Mouse (Mus musculus): Measurements from ENCODE around the gene Rhebl1. TPM values are rescaled to one million over a fixed set of nuclear protein-coding genes. Genes with fewer than 3 reads are reported as not detected.

Rhebl1 gene
- polyA plus RNA-seq, 1 experiment from 2014 or later = 9.5 TPM

DNA sequence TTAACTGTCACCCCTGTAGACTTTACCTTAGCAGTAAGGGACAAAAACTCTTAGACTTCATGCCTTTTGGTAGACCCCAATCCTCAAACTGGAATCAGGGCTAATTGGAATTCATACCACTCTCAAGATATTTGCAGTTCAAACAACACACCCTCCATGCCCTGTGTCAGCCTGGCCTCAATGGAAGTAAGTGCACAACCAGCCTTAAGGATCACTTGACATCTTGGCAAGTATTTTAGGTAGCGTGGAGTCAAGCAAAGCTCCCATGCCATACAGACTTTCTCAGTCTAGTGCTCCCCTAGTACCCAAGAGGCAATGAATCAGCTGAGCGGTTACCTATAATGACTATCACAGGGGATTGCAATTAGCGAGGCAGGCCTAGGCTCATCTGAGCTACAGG, 36.7 kb upstream of the Rhebl1 start:
- Histone ChIP-seq H3K27me3 (replicated peaks; ENCODE audit: control insufficient read depth, insufficient read depth, low read length) (no peaks in the 10 kb centered on the region), H3K9ac (ENCODE audit: low read length) (no peak overlapping the region), H3K36me3 (ENCODE audit: control insufficient read depth, insufficient read depth, low read length) (peaks cover 14% of the 10 kb centered on the region), H3K4me3 (ENCODE audit: low read depth, low read length) (no peak overlapping the region), H3K4me2 (ENCODE audit: low read length) (no peak overlapping the region), H3K9me3 (ENCODE audit: control insufficient read depth, low read length) (no peaks in the 10 kb centered on the region), H3K27ac (ENCODE audit: low read depth) (no peak overlapping the region), H3K4me1 (replicated peaks; ENCODE audit: control insufficient read depth, insufficient read depth, low read length) (peaks cover 14% of the 10 kb centered on the region)
- no peak for DNase-seq (ENCODE audit: low spot score)
- WGBS = 78% methylated on average over 3 of the region's 3 CpGs
- no peak for ATAC-seq (replicated peaks; ENCODE audit: low FRiP score, low TSS enrichment, low read depth)

DNA sequence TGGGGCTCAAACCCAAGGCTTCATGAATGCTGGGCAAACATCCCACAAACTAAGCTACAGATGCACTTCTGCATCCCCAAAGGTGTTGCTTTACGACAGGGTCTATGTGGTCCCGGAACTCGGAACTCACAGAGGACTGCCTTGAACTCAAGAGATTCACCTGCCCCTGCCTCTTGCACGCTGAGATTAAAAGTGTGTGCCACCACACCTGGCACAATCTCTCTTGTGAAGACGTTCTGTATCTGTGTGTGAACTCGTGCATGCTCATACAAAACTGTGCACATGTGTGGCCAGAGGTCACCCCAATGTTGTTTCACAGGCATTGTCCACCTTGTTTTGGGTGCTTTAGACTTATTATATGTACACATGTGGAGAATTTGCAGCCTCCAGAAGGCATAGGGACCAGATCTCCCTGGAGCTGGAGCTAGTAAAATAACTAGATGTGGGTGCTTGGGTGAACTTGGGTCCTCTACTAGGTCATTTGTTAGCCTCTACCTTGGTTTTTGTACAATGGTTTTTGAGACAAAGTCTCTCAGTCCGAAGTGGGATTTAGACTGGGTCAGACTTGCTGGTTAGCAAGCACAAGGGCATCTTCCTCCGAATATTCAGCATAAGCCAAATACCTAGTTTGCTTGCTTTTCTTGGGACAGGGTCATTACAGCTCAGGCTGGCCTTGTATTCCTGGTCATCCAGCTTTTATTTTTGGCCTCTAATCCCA, 35.8 kb upstream of the Rhebl1 start:
- Histone ChIP-seq H3K9me3 (ENCODE audit: control insufficient read depth, low read length) (no peaks in the 10 kb centered on the region), H3K27me3 (replicated peaks; ENCODE audit: control insufficient read depth, insufficient read depth, low read length) (no peaks in the 10 kb centered on the region), H3K36me3 (ENCODE audit: control insufficient read depth, insufficient read depth, low read length) (peaks cover 14% of the 10 kb centered on the region), H3K4me1 (replicated peaks; ENCODE audit: control insufficient read depth, insufficient read depth, low read length) (peaks cover 6% of the 10 kb centered on the region), H3K4me3 (ENCODE audit: low read depth, low read length) (no peak overlapping the region), H3K9ac (ENCODE audit: low read length) (no peak overlapping the region), H3K27ac (ENCODE audit: low read depth) (no peak overlapping the region), H3K4me2 (ENCODE audit: low read length) (no peak overlapping the region)
- DNase-seq (ENCODE audit: low spot score) = no peak
- 49% methylated on average over 8 of the region's 8 CpGs for WGBS
- ATAC-seq (replicated peaks; ENCODE audit: low FRiP score, low TSS enrichment, low read depth) = no peak

DNA sequence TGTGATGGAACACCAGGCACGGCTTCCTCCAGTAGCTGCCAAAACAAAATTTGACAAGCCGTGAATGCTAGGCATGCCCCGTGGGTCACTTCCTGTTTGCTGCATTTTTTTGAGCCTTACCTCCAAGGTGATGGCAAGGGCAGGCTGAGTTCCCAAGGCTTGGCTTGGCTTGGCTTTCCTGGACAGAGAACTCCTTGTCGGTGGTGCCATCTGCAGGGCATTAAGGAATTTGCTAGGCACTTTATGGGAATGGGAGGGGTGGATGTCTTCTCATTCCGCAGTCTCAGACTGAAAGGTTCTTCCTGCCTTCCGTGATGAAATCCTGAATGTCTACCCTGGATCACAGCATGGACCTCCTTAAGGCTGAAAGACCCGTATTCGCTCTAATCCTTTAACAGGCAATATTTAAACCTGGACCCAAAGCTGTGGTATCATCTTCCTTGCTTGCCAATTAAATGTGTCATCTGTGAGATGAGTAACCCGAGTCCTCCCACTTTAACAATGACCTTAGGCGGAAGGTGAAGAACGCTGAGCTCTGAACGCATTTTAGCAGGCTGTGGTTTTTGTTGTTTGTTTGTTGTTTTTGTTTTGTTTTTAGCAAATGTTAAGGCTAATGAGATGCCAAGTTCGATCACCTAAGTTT, 34.4 kb upstream of the Rhebl1 start:
- Histone ChIP-seq H3K4me2 (ENCODE audit: low read length) (no peak overlapping the region), H3K27me3 (replicated peaks; ENCODE audit: control insufficient read depth, insufficient read depth, low read length) (no peaks in the 10 kb centered on the region), H3K36me3 (ENCODE audit: control insufficient read depth, insufficient read depth, low read length) (peaks cover 14% of the 10 kb centered on the region), H3K9me3 (ENCODE audit: control insufficient read depth, low read length) (no peaks in the 10 kb centered on the region), H3K27ac (ENCODE audit: low read depth) (no peak overlapping the region), H3K9ac (ENCODE audit: low read length) (no peak overlapping the region), H3K4me3 (ENCODE audit: low read depth, low read length) (no peak overlapping the region), H3K4me1 (replicated peaks; ENCODE audit: control insufficient read depth, insufficient read depth, low read length) (0 out of 2 replicates have a peak, but pooled peaks cover 4% of the 10 kb centered on the region)
- 13% methylated on average over 13 of the region's 13 CpGs for WGBS
- DNase-seq (ENCODE audit: low spot score) (peak; percentile 76), ATAC-seq (replicated peaks; ENCODE audit: low FRiP score, low TSS enrichment, low read depth) (peak; percentile 54)

DNA sequence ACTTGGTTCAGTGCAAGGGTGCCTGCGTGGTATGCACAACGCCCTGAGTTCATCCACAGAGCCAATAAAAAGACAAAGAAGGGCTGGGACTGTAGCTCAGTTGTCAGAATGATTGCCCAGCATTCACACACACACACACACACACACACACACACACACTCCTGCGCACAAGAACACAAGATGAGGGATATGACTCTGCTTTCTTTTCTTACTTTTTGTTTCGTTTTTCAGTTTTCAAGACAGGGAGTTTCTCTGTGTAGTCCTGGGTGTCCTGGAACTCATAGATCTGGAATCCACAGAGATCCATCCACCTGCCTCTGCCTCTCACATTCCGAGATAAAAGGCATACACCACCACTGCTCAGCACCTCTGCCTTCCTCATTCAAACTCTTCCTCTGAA, 33.2 kb upstream of the Rhebl1 start:
- Histone ChIP-seq H3K9ac (ENCODE audit: low read length) (no peak overlapping the region), H3K4me1 (replicated peaks; ENCODE audit: control insufficient read depth, insufficient read depth, low read length) (no peaks in the 10 kb centered on the region), H3K36me3 (ENCODE audit: control insufficient read depth, insufficient read depth, low read length) (peaks cover 10% of the 10 kb centered on the region), H3K27ac (ENCODE audit: low read depth) (no peak overlapping the region), H3K9me3 (ENCODE audit: control insufficient read depth, low read length) (no peaks in the 10 kb centered on the region), H3K4me2 (ENCODE audit: low read length) (no peak overlapping the region), H3K27me3 (replicated peaks; ENCODE audit: control insufficient read depth, insufficient read depth, low read length) (no peaks in the 10 kb centered on the region), H3K4me3 (ENCODE audit: low read depth, low read length) (no peak overlapping the region)
- DNase-seq (ENCODE audit: low spot score) (no peak), ATAC-seq (replicated peaks; ENCODE audit: low FRiP score, low TSS enrichment, low read depth) (no peak)
- WGBS = 82% methylated on average over 5 of the region's 5 CpGs

DNA sequence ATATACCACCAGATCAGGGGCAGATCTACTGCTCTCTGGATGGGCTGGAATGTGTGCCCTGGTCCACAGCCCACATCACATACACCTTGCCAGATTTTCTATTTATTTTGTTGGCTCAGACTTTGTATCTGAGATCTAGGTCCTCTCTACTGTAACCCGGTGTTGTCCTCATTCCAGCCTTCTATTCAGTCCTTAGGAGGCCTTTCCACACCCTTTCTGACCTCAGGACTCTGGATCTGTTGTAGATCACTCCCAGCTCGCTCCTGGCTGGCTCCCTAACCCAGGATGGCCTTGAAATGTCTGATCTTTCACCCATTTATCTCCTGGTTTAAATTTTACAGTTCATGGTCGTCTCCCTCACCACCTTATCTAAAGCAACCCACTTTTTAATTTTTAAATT, 30.3 kb upstream of the Rhebl1 start:
- Histone ChIP-seq H3K9me3 (ENCODE audit: control insufficient read depth, low read length) (no peaks in the 10 kb centered on the region), H3K4me3 (ENCODE audit: low read depth, low read length) (no peak overlapping the region), H3K9ac (ENCODE audit: low read length) (no peak overlapping the region), H3K36me3 (ENCODE audit: control insufficient read depth, insufficient read depth, low read length) (no peaks in the 10 kb centered on the region), H3K27ac (ENCODE audit: low read depth) (no peak overlapping the region), H3K4me2 (ENCODE audit: low read length) (no peak overlapping the region), H3K4me1 (replicated peaks; ENCODE audit: control insufficient read depth, insufficient read depth, low read length) (no peaks in the 10 kb centered on the region), H3K27me3 (replicated peaks; ENCODE audit: control insufficient read depth, insufficient read depth, low read length) (no peaks in the 10 kb centered on the region)
- no peak for ATAC-seq (replicated peaks; ENCODE audit: low FRiP score, low TSS enrichment, low read depth)
- WGBS = 63% methylated on average over 3 of the region's 3 CpGs
- no peak for DNase-seq (ENCODE audit: low spot score)

DNA sequence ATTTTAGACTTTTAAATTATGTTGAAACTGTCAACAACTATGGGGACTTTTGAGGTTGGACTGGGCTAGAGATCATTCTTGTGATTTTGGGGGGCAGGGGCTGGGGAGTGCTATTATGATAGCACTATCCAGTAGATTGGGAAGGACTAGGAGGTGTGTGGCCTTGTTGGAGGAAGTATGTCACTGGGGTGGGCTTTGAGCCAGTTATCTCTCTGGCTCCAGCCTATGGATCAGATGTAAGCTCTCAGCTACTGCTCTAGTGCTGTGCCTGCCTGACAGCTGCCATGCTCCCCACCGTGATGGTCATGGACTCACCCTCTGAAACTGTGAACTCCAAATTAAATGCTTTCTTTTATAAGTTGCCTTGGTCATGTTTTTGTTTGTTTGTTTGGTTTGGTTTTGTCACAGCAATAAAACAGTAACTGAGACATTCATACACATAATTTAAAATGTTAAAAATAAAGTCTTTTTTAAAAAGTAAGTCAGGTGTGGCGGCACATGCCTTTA, 28.7 kb upstream of the Rhebl1 start:
- Histone ChIP-seq H3K9ac (ENCODE audit: low read length) (no peak overlapping the region), H3K4me1 (replicated peaks; ENCODE audit: control insufficient read depth, insufficient read depth, low read length) (0 out of 2 replicates have a peak, but pooled peaks cover 5% of the 10 kb centered on the region), H3K36me3 (ENCODE audit: control insufficient read depth, insufficient read depth, low read length) (no peaks in the 10 kb centered on the region), H3K27ac (ENCODE audit: low read depth) (no peak overlapping the region), H3K4me2 (ENCODE audit: low read length) (no peak overlapping the region), H3K4me3 (ENCODE audit: low read depth, low read length) (no peak overlapping the region), H3K9me3 (ENCODE audit: control insufficient read depth, low read length) (no peaks in the 10 kb centered on the region), H3K27me3 (replicated peaks; ENCODE audit: control insufficient read depth, insufficient read depth, low read length) (no peaks in the 10 kb centered on the region)
- ATAC-seq (replicated peaks; ENCODE audit: low FRiP score, low TSS enrichment, low read depth) = no peak
- WGBS = 86% methylated on average over 2 of the region's 2 CpGs
- DNase-seq (ENCODE audit: low spot score) = no peak

DNA sequence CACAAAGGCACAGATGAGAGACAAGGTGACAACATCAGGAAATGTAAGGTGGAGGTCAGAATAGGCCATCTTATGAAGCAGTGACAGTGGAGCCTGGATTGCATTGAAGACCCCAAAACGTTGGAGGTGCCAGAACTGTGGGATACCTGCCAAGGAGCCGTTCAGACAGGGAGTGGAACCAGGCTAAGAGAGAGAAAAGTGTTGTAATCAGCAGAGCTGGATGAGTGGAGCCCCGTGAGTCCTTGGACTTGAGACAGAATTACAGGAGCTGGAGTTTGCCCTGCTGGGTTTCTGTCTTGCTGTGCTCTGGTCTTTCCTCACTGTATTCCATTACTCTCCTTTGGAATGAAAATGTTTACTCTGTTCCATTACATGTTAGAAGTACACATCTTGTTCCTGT, 28.2 kb upstream of the Rhebl1 start:
- DNase-seq (ENCODE audit: low spot score) = no peak
- H3K27ac ChIP-seq (ENCODE audit: low read depth) = no peak overlapping the region
- no peaks in the 10 kb centered on the region for H3K27me3 ChIP-seq (replicated peaks; ENCODE audit: control insufficient read depth, insufficient read depth, low read length)
- H3K4me2 ChIP-seq (ENCODE audit: low read length) = no peak overlapping the region
- H3K9me3 ChIP-seq (ENCODE audit: control insufficient read depth, low read length) = no peaks in the 10 kb centered on the region
- H3K36me3 ChIP-seq (ENCODE audit: control insufficient read depth, insufficient read depth, low read length) = no peaks in the 10 kb centered on the region
- H3K9ac ChIP-seq (ENCODE audit: low read length) = no peak overlapping the region
- no peak overlapping the region for H3K4me3 ChIP-seq (ENCODE audit: low read depth, low read length)
- WGBS = 65% methylated on average over 3 of the region's 3 CpGs
- H3K4me1 ChIP-seq (replicated peaks; ENCODE audit: control insufficient read depth, insufficient read depth, low read length) = 0 out of 2 replicates have a peak, but pooled peaks cover 5% of the 10 kb centered on the region
- ATAC-seq (replicated peaks; ENCODE audit: low FRiP score, low TSS enrichment, low read depth) = no peak

DNA sequence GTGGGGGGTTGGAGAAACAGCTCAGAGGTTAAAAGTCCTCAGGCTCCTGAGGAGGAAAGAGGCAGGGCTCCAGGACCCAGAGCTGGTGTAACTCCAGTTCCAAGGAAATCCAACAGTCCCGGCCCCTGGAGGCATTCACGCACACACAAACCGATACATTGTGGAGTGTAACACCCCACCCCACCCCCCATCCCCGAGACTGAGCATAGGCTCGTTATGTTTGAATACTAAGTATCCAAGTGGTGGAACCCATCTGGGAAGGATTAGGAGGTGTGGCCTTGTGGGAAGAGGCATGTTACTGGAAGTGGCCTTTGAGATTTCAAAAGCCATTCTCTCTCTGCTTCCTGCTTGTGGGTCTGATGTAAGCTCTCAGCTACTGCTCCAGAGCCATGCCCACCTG, 27.2 kb upstream of the Rhebl1 start:
- no peak overlapping the region for H3K27ac ChIP-seq (ENCODE audit: low read depth)
- no peak overlapping the region for H3K4me2 ChIP-seq (ENCODE audit: low read length)
- H3K36me3 ChIP-seq (ENCODE audit: control insufficient read depth, insufficient read depth, low read length) = no peaks in the 10 kb centered on the region
- no peak overlapping the region for H3K9ac ChIP-seq (ENCODE audit: low read length)
- no peaks in the 10 kb centered on the region for H3K27me3 ChIP-seq (replicated peaks; ENCODE audit: control insufficient read depth, insufficient read depth, low read length)
- peaks cover 9% of the 10 kb centered on the region for H3K4me1 ChIP-seq (replicated peaks; ENCODE audit: control insufficient read depth, insufficient read depth, low read length)
- H3K9me3 ChIP-seq (ENCODE audit: control insufficient read depth, low read length) = no peaks in the 10 kb centered on the region
- H3K4me3 ChIP-seq (ENCODE audit: low read depth, low read length) = no peak overlapping the region
- no peak for DNase-seq (ENCODE audit: low spot score)
- ATAC-seq (replicated peaks; ENCODE audit: low FRiP score, low TSS enrichment, low read depth) = no peak
- WGBS = 91% methylated on average over 5 of the region's 5 CpGs

All from intestine, embryonic 14.5 days (tissue).